Mouse (Mus musculus): ENCODE data around the gene Ppp6r1.

The Ppp6r1 gene

GRCm38 (mm10) chr7:4658912-4659551 is at the start of gene Ppp6r1:
Gene Ppp6r1, minus strand, starts transcription at chr7:4659019.
- peak; percentile 99 for DNase-seq

GRCm38 (mm10) chr7:4705098-4705497 is 46.3 kb upstream of the Ppp6r1 start:
- peak; percentile 49 for DNase-seq

- no peak for DNase-seq
These were observed 44.4 kb upstream of the Ppp6r1 start for GRCm38 (mm10) chr7:4703195-4703594.

GRCm38 (mm10) chr7:4702334-4702733 is 43.5 kb upstream of the Ppp6r1 start:
- DNase-seq = no peak

- no peak for DNase-seq
These were observed 34.2 kb upstream of the Ppp6r1 start for GRCm38 (mm10) chr7:4693004-4693403.

GRCm38 (mm10) chr7:4690951-4691653 is 32.3 kb upstream of the Ppp6r1 start:
- DNase-seq = peak; percentile 71

GRCm38 (mm10) chr7:4690387-4690786 is 31.6 kb upstream of the Ppp6r1 start, which contains the start of gene Brsk1:
Gene Brsk1, plus strand, starts transcription at chr7:4690604.
- DNase-seq = peak; percentile 90

GRCm38 (mm10) chr7:4684632-4685417 is 26.0 kb upstream of the Ppp6r1 start, which contains the start of gene Hspbp1:
Gene Hspbp1, minus strand, starts transcription at chr7:4685068.
- peak; percentile 96 for DNase-seq

- DNase-seq = no peak
These were observed 25.4 kb upstream of the Ppp6r1 start for GRCm38 (mm10) chr7:4684203-4684602.

GRCm38 (mm10) chr7:4683307-4683706 is 24.5 kb upstream of the Ppp6r1 start:
- no peak for DNase-seq

GRCm38 (mm10) chr7:4675200-4675599 is 16.4 kb upstream of the Ppp6r1 start:
- DNase-seq = no peak

GRCm38 (mm10) chr7:4674114-4674731 is 15.4 kb upstream of the Ppp6r1 start:
- DNase-seq = no peak

- no peak for DNase-seq
These were observed 13.1 kb upstream of the Ppp6r1 start for GRCm38 (mm10) chr7:4671956-4672355.

- no peak for DNase-seq
These were observed 11.9 kb upstream of the Ppp6r1 start for GRCm38 (mm10) chr7:4670655-4671255.

- DNase-seq = no peak
These were observed 10.3 kb upstream of the Ppp6r1 start for GRCm38 (mm10) chr7:4669156-4669555.

GRCm38 (mm10) chr7:4668506-4668905 is 9.7 kb upstream of the Ppp6r1 start:
- no peak for DNase-seq

- DNase-seq = no peak
These were observed 8.1 kb upstream of the Ppp6r1 start for GRCm38 (mm10) chr7:4666871-4667270.

GRCm38 (mm10) chr7:4663742-4664141 is 4.9 kb upstream of the Ppp6r1 start:
- no peak for DNase-seq

GRCm38 (mm10) chr7:4663179-4663578 is 4.4 kb upstream of the Ppp6r1 start:
- DNase-seq = no peak

- peak; percentile 41 for DNase-seq
These were observed 1.2 kb upstream of the Ppp6r1 start for GRCm38 (mm10) chr7:4659911-4660443.

GRCm38 (mm10) chr7:4658128-4658907 is 501 bp downstream of the Ppp6r1 start:
- peak; percentile 68 for DNase-seq

Data from cerebellum, adult 9-11 months (tissue).